Mouse (Mus musculus) hindbrain, embryonic 10.5 days (tissue): ENCODE data around the gene Urad. TPM values are rescaled to one million over a fixed set of nuclear protein-coding genes. Genes with fewer than 3 reads are reported as not detected.

Experiments
- DNase-seq: peaks from one replicate; pipeline ENCODE4 v3.0.0-alpha.2; 2017; ENCODE audit warnings: low spot score
- H3K27ac ChIP-seq: fragments of 300-500 bp; sonication (generic); 2 replicates; pipeline ENCODE4 v1.5.1; 2016; ENCODE audit warnings: mild to moderate bottlenecking, moderate library complexity
- H3K27me3 ChIP-seq: fragments of 300-500 bp; sonication (generic); 2 replicates; pipeline ENCODE4 v1.6.1; 2016; ENCODE audit warnings: mild to moderate bottlenecking; ENCODE audit not compliant: poor library complexity, insufficient read depth, severe bottlenecking
- H3K36me3 ChIP-seq: fragments of 300-500 bp; sonication (generic); 2 replicates; pipeline ENCODE4 v1.6.1; 2016; ENCODE audit warnings: mild to moderate bottlenecking, moderate library complexity
- H3K4me1 ChIP-seq: fragments of 300-500 bp; sonication (generic); replicated peaks from 2 replicates; pipeline ENCODE4 v1.6.1; 2016; ENCODE audit warnings: mild to moderate bottlenecking
- H3K4me3 ChIP-seq: fragments of 300-500 bp; sonication (generic); 2 replicates; pipeline ENCODE4 v1.5.1; 2016; ENCODE audit warnings: mild to moderate bottlenecking, moderate library complexity
- H3K9me3 ChIP-seq: fragments of 300-500 bp; sonication (generic); 2 replicates; pipeline ENCODE4 v1.6.1; 2016; ENCODE audit warnings: mild to moderate bottlenecking, moderate library complexity
- WGBS: fragments of 180-500 bp; shearing (Covaris S2); methylation state at CpG from one replicate; pipeline ENCODE4 v1.1.7; 2016; 5-methylcytosine and 5-hydroxymethylcytosine counted together
- polyA plus RNA-seq: library from polyadenylated mRNA; unstranded; fragments of >200 nt; fragmentation: Nextera tagmentation; extraction: Ambion mirVana; gene quantifications from 2 replicates; pipeline ENCODE4 v1.2.1, GENCODE M21; 2016

Urad gene
- polyA plus RNA-seq, 1 experiment from 2014 or later = not detected

- Histone ChIP-seq H3K4me1 (no peaks in the 10 kb centered on the region; the same call in 1 of the 2 replicates), H3K27ac (no peak overlapping the region), H3K9me3 (no peaks in the 10 kb centered on the region), H3K4me3 (no peak overlapping the region), H3K36me3 (no peaks in the 10 kb centered on the region), H3K27me3 (peaks cover 100% of the 10 kb centered on the region)
- WGBS = 21% methylated on average over 7 of the region's 7 CpGs
- no peak for DNase-seq
These were observed 4.2 kb downstream of the Urad start for GRCm38 (mm10) chr5:147317991-147318390.

GRCm38 (mm10) chr5:147317321-147317720, 4.9 kb downstream of the Urad start:
- no peaks in the 10 kb centered on the region for H3K36me3 ChIP-seq
- 4% methylated on average over 7 of the region's 7 CpGs for WGBS
- H3K27ac ChIP-seq = no peak overlapping the region
- DNase-seq = no peak
- peaks cover 100% of the 10 kb centered on the region for H3K27me3 ChIP-seq
- H3K9me3 ChIP-seq = no peaks in the 10 kb centered on the region
- H3K4me3 ChIP-seq = no peak overlapping the region
- H3K4me1 ChIP-seq = no peaks in the 10 kb centered on the region; the same call in 1 of the 2 replicates

- Histone ChIP-seq H3K27ac (no peak overlapping the region), H3K27me3 (peaks cover 100% of the 10 kb centered on the region), H3K36me3 (no peaks in the 10 kb centered on the region), H3K4me3 (no peak overlapping the region), H3K4me1 (no peaks in the 10 kb centered on the region; the same call in 1 of the 2 replicates), H3K9me3 (no peaks in the 10 kb centered on the region)
- WGBS = under 1% methylated on average over 25 of the region's 25 CpGs
- peak; percentile 45 for DNase-seq
These were observed 6.7 kb downstream of the Urad start for GRCm38 (mm10) chr5:147315432-147316075.

- peak; percentile 46 for DNase-seq
- H3K36me3 ChIP-seq = no peaks in the 10 kb centered on the region
- no peaks in the 10 kb centered on the region for H3K9me3 ChIP-seq
- H3K27me3 ChIP-seq = peaks cover 100% of the 10 kb centered on the region
- no peaks in the 10 kb centered on the region; the same call in 1 of the 2 replicates for H3K4me1 ChIP-seq
- no peak overlapping the region for H3K4me3 ChIP-seq
- WGBS = under 1% methylated on average over 39 of the region's 39 CpGs
- no peak overlapping the region for H3K27ac ChIP-seq
These were observed 7.4 kb downstream of the Urad start for GRCm38 (mm10) chr5:147314646-147315431.

- 1% methylated on average over 27 of the region's 27 CpGs for WGBS
- Histone ChIP-seq H3K36me3 (no peaks in the 10 kb centered on the region), H3K9me3 (no peaks in the 10 kb centered on the region), H3K27me3 (peaks cover 100% of the 10 kb centered on the region), H3K4me3 (no peak overlapping the region), H3K27ac (no peak overlapping the region), H3K4me1 (no peaks in the 10 kb centered on the region; the same call in 1 of the 2 replicates)
- peak; percentile 39 for DNase-seq
These were observed 9.2 kb downstream of the Urad start for GRCm38 (mm10) chr5:147312830-147313685.

GRCm38 (mm10) chr5:147309786-147310185, 12.5 kb downstream of the Urad start:
- peaks cover 17% of the 10 kb centered on the region for H3K4me1 ChIP-seq
- no peak overlapping the region for H3K4me3 ChIP-seq
- H3K9me3 ChIP-seq = no peaks in the 10 kb centered on the region
- H3K27me3 ChIP-seq = peaks cover 100% of the 10 kb centered on the region
- no peak for DNase-seq
- WGBS = 6% methylated on average over 2 of the region's 2 CpGs
- H3K27ac ChIP-seq = no peak overlapping the region
- no peaks in the 10 kb centered on the region for H3K36me3 ChIP-seq

- Histone ChIP-seq H3K27me3 (peaks cover 100% of the 10 kb centered on the region), H3K4me1 (peaks cover 23% of the 10 kb centered on the region), H3K4me3 (no peak overlapping the region), H3K27ac (no peak overlapping the region), H3K36me3 (no peaks in the 10 kb centered on the region), H3K9me3 (no peaks in the 10 kb centered on the region)
- 5% methylated on average over 9 of the region's 9 CpGs for WGBS
- no peak for DNase-seq
These were observed 13.8 kb downstream of the Urad start for GRCm38 (mm10) chr5:147308451-147308850.

GRCm38 (mm10) chr5:147307398-147307785, 14.8 kb downstream of the Urad start:
- no peaks in the 10 kb centered on the region for H3K36me3 ChIP-seq
- H3K4me3 ChIP-seq = no peak overlapping the region
- DNase-seq = no peak
- no peak overlapping the region for H3K27ac ChIP-seq
- no peaks in the 10 kb centered on the region for H3K9me3 ChIP-seq
- peaks cover 23% of the 10 kb centered on the region for H3K4me1 ChIP-seq
- peaks cover 100% of the 10 kb centered on the region for H3K27me3 ChIP-seq
- WGBS = 1% methylated on average over 12 of the region's 12 CpGs

- Histone ChIP-seq H3K4me1 (peaks cover 23% of the 10 kb centered on the region), H3K27me3 (peaks cover 100% of the 10 kb centered on the region), H3K9me3 (no peaks in the 10 kb centered on the region), H3K36me3 (no peaks in the 10 kb centered on the region), H3K27ac (no peak within 1 kb of the TSS), H3K4me3 (peak within 1 kb of the TSS; percentile 18; the same call in 1 of the 2 replicates)
- under 1% methylated on average over 63 of the region's 63 CpGs for WGBS
- peak; percentile 48 for DNase-seq
These were observed 15.4 kb downstream of the Urad start, which contains the start of gene Cdx2 for GRCm38 (mm10) chr5:147306638-147307397. Gene Cdx2, minus strand, starts transcription at chr5:147307270.

- H3K4me1 ChIP-seq = peaks cover 26% of the 10 kb centered on the region
- peaks cover 100% of the 10 kb centered on the region for H3K27me3 ChIP-seq
- WGBS = under 1% methylated on average over 58 of the region's 58 CpGs
- no peaks in the 10 kb centered on the region for H3K36me3 ChIP-seq
- no peaks in the 10 kb centered on the region for H3K9me3 ChIP-seq
- peak; percentile 47 for DNase-seq
- no peak overlapping the region for H3K27ac ChIP-seq
- H3K4me3 ChIP-seq = peak overlapping the region; percentile 18; the same call in 1 of the 2 replicates
These were observed 16.2 kb downstream of the Urad start for GRCm38 (mm10) chr5:147305856-147306637.

GRCm38 (mm10) chr5:147305166-147305565, 17.1 kb downstream of the Urad start:
- Histone ChIP-seq H3K9me3 (no peaks in the 10 kb centered on the region), H3K4me1 (peaks cover 28% of the 10 kb centered on the region), H3K4me3 (no peak overlapping the region), H3K36me3 (no peaks in the 10 kb centered on the region), H3K27me3 (peaks cover 100% of the 10 kb centered on the region), H3K27ac (no peak overlapping the region)
- peak; percentile 51 for DNase-seq
- WGBS = 1% methylated on average over 16 of the region's 16 CpGs
